Mouse (Mus musculus): ENCODE data around the gene Kctd7. TPM values are rescaled to one million over a fixed set of nuclear protein-coding genes. Genes with fewer than 3 reads are reported as not detected.

Kctd7 gene
- polyA plus RNA-seq, 1 experiment: 6.6 TPM

DNA sequence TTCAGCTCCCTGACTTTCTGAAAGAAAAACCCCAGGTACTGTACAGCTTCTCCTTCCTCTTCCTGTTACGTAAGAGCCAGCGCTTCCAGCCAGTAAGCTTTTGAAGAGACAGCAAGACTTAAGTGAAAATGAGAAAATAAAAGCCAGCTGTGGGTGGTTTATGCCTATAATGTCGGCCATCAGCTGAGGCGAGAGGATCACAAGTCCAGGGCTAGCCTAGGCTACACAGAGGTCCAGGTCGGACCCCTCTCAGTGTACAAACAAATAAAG, 15.2 kb upstream of the Kctd7 start:
- Histone ChIP-seq H3K4me1 (ENCODE audit: control insufficient read depth, insufficient read depth, low read length) (no peaks in the 10 kb centered on the region; the same call in 1 of the 2 replicates), H3K4me3 (replicated peaks; ENCODE audit: control insufficient read depth, low read depth, low read length) (no peak overlapping the region), H3K27ac (ENCODE audit: control insufficient read depth, insufficient read depth, low read depth, low read length, poor library complexity) (no peak overlapping the region)
- 36% methylated on average over 5 of the region's 5 CpGs for WGBS
- TF ChIP-seq CTCF (IDR thresholded peaks at IDR 0.05; ENCODE audit: control insufficient read depth, insufficient read depth, low read length) (no peak), POLR2A (IDR thresholded peaks at IDR 0.05; ENCODE audit: borderline replicate concordance, control insufficient read depth, low read depth, low read length) (no peak)

GRCm38 (mm10) chr5:130136597-130136996, 8.1 kb upstream of the Kctd7 start:
- Histone ChIP-seq H3K4me3 (replicated peaks; ENCODE audit: control insufficient read depth, low read depth, low read length) (no peak overlapping the region), H3K27ac (ENCODE audit: control insufficient read depth, insufficient read depth, low read depth, low read length, poor library complexity) (no peak overlapping the region), H3K4me1 (ENCODE audit: control insufficient read depth, insufficient read depth, low read length) (no peaks in the 10 kb centered on the region)
- 93% methylated on average over 13 of the region's 13 CpGs for WGBS
- TF ChIP-seq POLR2A (IDR thresholded peaks at IDR 0.05; ENCODE audit: borderline replicate concordance, control insufficient read depth, low read depth, low read length) (no peak), CTCF (IDR thresholded peaks at IDR 0.05; ENCODE audit: control insufficient read depth, insufficient read depth, low read length) (no peak)

- Histone ChIP-seq H3K4me3 (replicated peaks; ENCODE audit: control insufficient read depth, low read depth, low read length) (no peak overlapping the region), H3K4me1 (ENCODE audit: control insufficient read depth, insufficient read depth, low read length) (no peaks in the 10 kb centered on the region; the same call in 1 of the 2 replicates), H3K27ac (ENCODE audit: control insufficient read depth, insufficient read depth, low read depth, low read length, poor library complexity) (no peak overlapping the region)
- TF ChIP-seq CTCF (IDR thresholded peaks at IDR 0.05; ENCODE audit: control insufficient read depth, insufficient read depth, low read length) (peak; percentile 35), POLR2A (IDR thresholded peaks at IDR 0.05; ENCODE audit: borderline replicate concordance, control insufficient read depth, low read depth, low read length) (no peak)
- 18% methylated on average over 8 of the region's 8 CpGs for WGBS
Observed at GRCm38 (mm10) chr5:130139393-130139792, 5.3 kb upstream of the Kctd7 start.

- TF ChIP-seq CTCF (IDR thresholded peaks at IDR 0.05; ENCODE audit: control insufficient read depth, insufficient read depth, low read length) (no peak), POLR2A (IDR thresholded peaks at IDR 0.05; ENCODE audit: borderline replicate concordance, control insufficient read depth, low read depth, low read length) (no peak)
- WGBS: 64% methylated on average over 5 of the region's 5 CpGs
- H3K27ac ChIP-seq (ENCODE audit: control insufficient read depth, insufficient read depth, low read depth, low read length, poor library complexity): no peak overlapping the region
- no peak overlapping the region for H3K4me3 ChIP-seq (replicated peaks; ENCODE audit: control insufficient read depth, low read depth, low read length)
- H3K4me1 ChIP-seq (ENCODE audit: control insufficient read depth, insufficient read depth, low read length): no peaks in the 10 kb centered on the region; the same call in 1 of the 2 replicates
Observed at GRCm38 (mm10) chr5:130141138-130141537, 3.5 kb upstream of the Kctd7 start.

- TF ChIP-seq POLR2A (IDR thresholded peaks at IDR 0.05; ENCODE audit: borderline replicate concordance, control insufficient read depth, low read depth, low read length) (no peak), CTCF (IDR thresholded peaks at IDR 0.05; ENCODE audit: control insufficient read depth, insufficient read depth, low read length) (no peak)
- H3K4me1 ChIP-seq (ENCODE audit: control insufficient read depth, insufficient read depth, low read length): no peaks in the 10 kb centered on the region; the same call in 1 of the 2 replicates
- no peak overlapping the region for H3K4me3 ChIP-seq (replicated peaks; ENCODE audit: control insufficient read depth, low read depth, low read length)
- no peak overlapping the region for H3K27ac ChIP-seq (ENCODE audit: control insufficient read depth, insufficient read depth, low read depth, low read length, poor library complexity)
- WGBS: 89% methylated on average over 4 of the region's 4 CpGs
Observed at GRCm38 (mm10) chr5:130142041-130142440, 2.6 kb upstream of the Kctd7 start.

DNA sequence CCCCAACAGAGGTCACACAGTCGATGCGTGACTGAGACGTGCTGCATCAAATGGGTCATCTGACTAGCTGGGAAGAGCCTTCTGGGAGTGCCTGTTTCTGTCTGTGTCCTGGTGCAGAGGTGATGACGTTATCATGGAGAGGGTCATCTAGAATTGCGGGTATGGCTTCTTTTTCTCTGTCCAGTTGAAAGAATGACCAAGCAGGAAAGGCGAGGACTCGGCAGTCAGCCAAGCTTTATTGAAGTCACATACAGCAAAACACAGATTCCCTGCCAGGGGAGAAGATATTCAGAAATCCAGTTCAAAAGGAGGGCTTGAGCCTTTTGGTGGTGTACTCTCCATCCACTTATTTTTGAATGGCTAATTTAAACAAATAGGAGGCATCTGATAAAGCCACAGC, 1.6 kb upstream of the Kctd7 start:
- H3K4me1 ChIP-seq (ENCODE audit: control insufficient read depth, insufficient read depth, low read length): no peaks in the 10 kb centered on the region; the same call in 1 of the 2 replicates
- TF ChIP-seq POLR2A (IDR thresholded peaks at IDR 0.05; ENCODE audit: borderline replicate concordance, control insufficient read depth, low read depth, low read length) (no peak), CTCF (IDR thresholded peaks at IDR 0.05; ENCODE audit: control insufficient read depth, insufficient read depth, low read length) (no peak)
- H3K4me3 ChIP-seq (replicated peaks; ENCODE audit: control insufficient read depth, low read depth, low read length): no peak overlapping the region
- WGBS: 88% methylated on average over 7 of the region's 7 CpGs
- H3K27ac ChIP-seq (ENCODE audit: control insufficient read depth, insufficient read depth, low read depth, low read length, poor library complexity): no peak overlapping the region

DNA sequence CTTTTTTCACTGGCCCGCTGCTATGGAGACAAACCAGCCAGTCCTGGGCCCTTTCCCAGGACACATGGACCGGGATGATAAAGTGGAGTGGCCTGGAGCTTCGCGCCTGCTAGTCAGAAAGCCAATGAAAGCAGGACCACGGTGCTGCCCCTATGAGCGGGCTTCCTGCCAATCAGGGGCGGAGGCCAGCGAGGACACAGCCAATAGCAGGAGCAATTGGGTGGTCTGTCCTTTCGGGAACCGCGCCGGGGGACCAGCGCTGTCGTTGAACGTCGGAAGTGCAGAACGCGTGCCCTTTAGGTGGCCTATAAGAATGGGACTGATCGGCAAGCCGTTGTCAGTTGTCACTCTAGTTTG, 706 bp upstream of the Kctd7 start:
- WGBS: 2% methylated on average over 20 of the region's 20 CpGs
- Histone ChIP-seq H3K4me1 (ENCODE audit: control insufficient read depth, insufficient read depth, low read length) (no peaks in the 10 kb centered on the region; the same call in 1 of the 2 replicates), H3K27ac (ENCODE audit: control insufficient read depth, insufficient read depth, low read depth, low read length, poor library complexity) (peak overlapping the region; percentile 93), H3K4me3 (replicated peaks; ENCODE audit: control insufficient read depth, low read depth, low read length) (peak overlapping the region; percentile 85)
- no peak for TF ChIP-seq POLR2A (IDR thresholded peaks at IDR 0.05; ENCODE audit: borderline replicate concordance, control insufficient read depth, low read depth, low read length)
- TF ChIP-seq CTCF (IDR thresholded peaks at IDR 0.05; ENCODE audit: control insufficient read depth, insufficient read depth, low read length): no peak

DNA sequence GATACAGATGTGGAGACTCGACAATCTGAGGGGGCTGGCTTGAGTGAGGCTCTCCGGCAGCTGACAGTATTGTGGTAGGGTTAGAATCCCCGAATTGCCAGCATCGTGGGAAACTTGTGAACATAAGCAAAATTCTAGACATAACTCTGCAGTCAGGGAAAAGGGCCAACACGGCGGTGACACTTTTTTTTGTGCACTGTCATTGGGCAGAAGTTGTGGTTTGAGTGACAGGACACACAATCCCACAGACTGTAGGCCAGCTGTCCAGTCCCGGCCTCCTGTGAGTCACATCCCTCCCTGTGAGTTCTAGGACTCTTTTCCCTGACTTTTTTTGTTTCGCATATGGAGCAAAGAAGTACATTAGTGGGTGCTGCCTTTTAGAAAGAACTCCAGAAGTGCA, 1.3 kb downstream of the Kctd7 start:
- WGBS: 47% methylated on average over 8 of the region's 8 CpGs
- TF ChIP-seq CTCF (IDR thresholded peaks at IDR 0.05; ENCODE audit: control insufficient read depth, insufficient read depth, low read length) (no peak), POLR2A (IDR thresholded peaks at IDR 0.05; ENCODE audit: borderline replicate concordance, control insufficient read depth, low read depth, low read length) (no peak)
- no peak overlapping the region for H3K27ac ChIP-seq (ENCODE audit: control insufficient read depth, insufficient read depth, low read depth, low read length, poor library complexity)
- H3K4me1 ChIP-seq (ENCODE audit: control insufficient read depth, insufficient read depth, low read length): no peaks in the 10 kb centered on the region; the same call in 1 of the 2 replicates
- peak overlapping the region; percentile 85 for H3K4me3 ChIP-seq (replicated peaks; ENCODE audit: control insufficient read depth, low read depth, low read length)

DNA sequence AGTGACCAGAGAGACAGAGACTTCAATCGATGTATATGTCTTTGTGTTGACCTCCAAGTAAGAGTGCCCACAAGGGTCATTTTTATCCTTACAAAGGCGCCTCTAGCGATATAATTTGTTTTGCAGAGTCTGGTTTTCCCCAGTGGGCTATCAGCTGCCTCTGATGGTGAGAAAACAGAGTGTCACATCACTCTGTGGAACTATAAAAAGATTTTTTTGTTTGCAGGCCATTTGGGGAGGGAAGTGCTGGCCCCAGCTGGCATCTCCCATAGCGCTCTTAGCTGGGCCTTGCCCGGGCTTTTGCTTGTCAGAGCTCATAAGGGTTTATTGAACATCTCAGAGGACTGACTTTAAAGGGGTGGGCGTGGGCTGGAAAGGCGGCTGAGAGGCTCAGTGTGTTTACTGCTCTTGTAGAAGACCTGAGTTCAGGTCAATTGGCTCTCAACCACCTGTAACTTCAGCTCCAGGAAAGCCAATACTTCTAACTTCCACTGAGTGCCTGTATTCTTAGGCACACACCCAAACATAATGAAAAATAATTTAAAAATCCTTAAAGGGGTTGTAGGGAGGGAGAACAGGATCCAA, 5.2 kb downstream of the Kctd7 start:
- 88% methylated on average over 7 of the region's 7 CpGs for WGBS
- Histone ChIP-seq H3K27ac (ENCODE audit: control insufficient read depth, insufficient read depth, low read depth, low read length, poor library complexity) (no peak overlapping the region), H3K4me3 (replicated peaks; ENCODE audit: control insufficient read depth, low read depth, low read length) (no peak overlapping the region), H3K4me1 (ENCODE audit: control insufficient read depth, insufficient read depth, low read length) (no peaks in the 10 kb centered on the region; the same call in 1 of the 2 replicates)
- TF ChIP-seq CTCF (IDR thresholded peaks at IDR 0.05; ENCODE audit: control insufficient read depth, insufficient read depth, low read length): no peak
- TF ChIP-seq POLR2A (IDR thresholded peaks at IDR 0.05; ENCODE audit: borderline replicate concordance, control insufficient read depth, low read depth, low read length): no peak
